Mouse (Mus musculus) splenic B cell, adult 2 months (primary cell): Measurements from ENCODE around the gene Acsf3.

Experiments
- DNase-seq: peaks from one replicate; pipeline ENCODE4 v3.0.0-alpha.2; 2011; ENCODE audit warnings: low read depth, low spot score
- H3K27me3 ChIP-seq: 2 replicates; pipeline ENCODE4 v1.6.1; 2012; ENCODE audit warnings: mild to moderate bottlenecking, low read length, moderate library complexity, mixed read lengths; ENCODE audit not compliant: control insufficient read depth, poor library complexity, insufficient read depth, severe bottlenecking
- H3K36me3 ChIP-seq: 2 replicates; pipeline ENCODE4 v1.6.1; 2012; ENCODE audit warnings: mild to moderate bottlenecking, low read length, moderate library complexity, mixed read lengths; ENCODE audit not compliant: control insufficient read depth, poor library complexity, insufficient read depth, severe bottlenecking

Acsf3 gene

GRCm38 (mm10) chr8:122775285-122776155, at the start of gene Acsf3:
Gene Acsf3 (plus strand): TSS chr8:122775486.
- peak; percentile 71 for DNase-seq
- no peaks in the 10 kb centered on the region for H3K36me3 ChIP-seq
- no peaks in the 10 kb centered on the region for H3K27me3 ChIP-seq

- no peak for DNase-seq
- Histone ChIP-seq H3K27me3 (no peaks in the 10 kb centered on the region), H3K36me3 (no peaks in the 10 kb centered on the region)
Measured at GRCm38 (mm10) chr8:122726789-122727188, 48.5 kb upstream of the Acsf3 start.

GRCm38 (mm10) chr8:122727412-122727811, 47.9 kb upstream of the Acsf3 start:
- DNase-seq = no peak
- no peaks in the 10 kb centered on the region for H3K27me3 ChIP-seq
- H3K36me3 ChIP-seq = no peaks in the 10 kb centered on the region

DNA sequence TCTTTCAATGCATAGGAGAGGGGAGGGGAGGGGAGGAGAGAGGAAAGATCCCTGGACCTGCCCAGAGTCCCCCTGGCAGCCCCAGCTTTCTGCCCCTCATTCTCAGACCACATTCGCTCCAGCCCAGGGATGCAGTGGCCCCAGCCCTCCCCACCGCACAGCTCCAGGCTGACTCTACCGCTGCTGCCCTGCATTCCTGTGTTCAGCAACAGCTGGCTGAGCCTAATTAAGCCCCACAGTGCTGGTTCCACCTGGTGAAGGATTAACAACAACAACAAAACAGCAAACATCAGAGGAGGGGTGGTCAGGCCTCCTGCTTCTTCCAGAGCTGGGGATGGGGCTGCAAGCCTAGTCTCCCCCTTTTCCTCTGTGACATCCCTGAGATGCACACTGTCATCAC, 46.7 kb upstream of the Acsf3 start:
- DNase-seq = no peak
- Histone ChIP-seq H3K36me3 (no peaks in the 10 kb centered on the region), H3K27me3 (no peaks in the 10 kb centered on the region)

- Histone ChIP-seq H3K27me3 (no peaks in the 10 kb centered on the region), H3K36me3 (no peaks in the 10 kb centered on the region)
- DNase-seq = no peak
Measured at GRCm38 (mm10) chr8:122735110-122735509, 40.2 kb upstream of the Acsf3 start.

- Histone ChIP-seq H3K36me3 (no peaks in the 10 kb centered on the region), H3K27me3 (no peaks in the 10 kb centered on the region)
- DNase-seq = no peak
Measured at GRCm38 (mm10) chr8:122735542-122736473, 39.5 kb upstream of the Acsf3 start.

- H3K36me3 ChIP-seq = no peaks in the 10 kb centered on the region
- DNase-seq = no peak
- no peaks in the 10 kb centered on the region for H3K27me3 ChIP-seq
Measured at GRCm38 (mm10) chr8:122736623-122737022, 38.7 kb upstream of the Acsf3 start.

DNA sequence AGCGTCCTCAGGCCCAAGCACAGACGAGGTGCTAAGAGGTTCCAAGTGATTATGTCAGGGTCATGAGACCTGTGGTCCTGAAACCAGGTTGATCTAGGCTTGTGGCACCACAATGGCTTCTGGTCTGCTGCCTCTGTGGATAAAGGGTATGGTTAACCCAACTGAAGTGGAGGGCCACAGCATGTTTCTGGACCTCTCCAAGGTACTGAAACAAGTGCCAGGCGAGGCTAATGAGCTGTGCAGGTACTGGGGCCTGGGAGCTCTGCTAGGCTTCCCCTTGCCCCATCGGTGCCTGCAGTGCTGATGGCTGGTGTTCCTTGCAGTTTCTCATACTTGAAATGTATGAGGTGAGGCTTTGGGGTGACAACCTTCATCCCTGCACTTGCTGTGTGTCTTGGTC, 38.2 kb upstream of the Acsf3 start:
- DNase-seq = peak; percentile 63
- H3K27me3 ChIP-seq = no peaks in the 10 kb centered on the region
- no peaks in the 10 kb centered on the region for H3K36me3 ChIP-seq

- H3K27me3 ChIP-seq = no peaks in the 10 kb centered on the region
Measured at GRCm38 (mm10) chr8:122737886-122738285, 37.4 kb upstream of the Acsf3 start.

DNA sequence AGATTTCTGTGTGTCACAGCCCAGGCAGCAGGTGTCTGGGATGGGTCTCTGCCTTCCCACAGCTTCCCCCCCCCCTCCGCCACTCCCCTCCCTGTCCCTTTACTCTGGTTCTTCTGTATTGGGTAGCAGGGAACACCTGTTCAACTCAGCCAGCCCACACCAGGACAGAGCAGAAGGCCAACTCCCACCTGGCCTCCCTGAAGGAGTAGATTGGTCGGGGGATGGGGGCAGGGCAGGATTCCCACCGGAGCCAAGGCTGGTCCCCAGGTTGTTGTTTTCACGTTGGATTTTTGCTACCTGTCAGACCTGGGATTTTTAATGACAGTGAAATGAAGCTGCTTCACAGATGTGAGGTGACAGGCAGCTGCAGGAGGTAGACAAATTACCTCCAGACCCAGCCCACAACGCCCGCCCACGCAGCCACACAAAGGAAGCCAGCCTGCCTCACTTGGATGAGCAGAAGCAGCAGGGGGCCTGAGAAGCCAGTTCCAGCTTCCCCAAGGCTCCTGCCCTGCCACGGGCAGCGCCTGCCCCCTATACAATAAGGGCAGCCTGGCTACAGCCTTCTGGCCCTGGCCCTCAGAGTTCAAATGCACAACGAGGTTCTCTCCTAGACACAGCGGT, 36.1 kb upstream of the Acsf3 start:
- Histone ChIP-seq H3K27me3 (no peaks in the 10 kb centered on the region), H3K36me3 (no peaks in the 10 kb centered on the region)
- peak; percentile 90 for DNase-seq

More at GRCm38 (mm10) chr8:122737886-122738285, 37.4 kb upstream of the Acsf3 start:
- no peak for DNase-seq
- H3K36me3 ChIP-seq = no peaks in the 10 kb centered on the region

DNA sequence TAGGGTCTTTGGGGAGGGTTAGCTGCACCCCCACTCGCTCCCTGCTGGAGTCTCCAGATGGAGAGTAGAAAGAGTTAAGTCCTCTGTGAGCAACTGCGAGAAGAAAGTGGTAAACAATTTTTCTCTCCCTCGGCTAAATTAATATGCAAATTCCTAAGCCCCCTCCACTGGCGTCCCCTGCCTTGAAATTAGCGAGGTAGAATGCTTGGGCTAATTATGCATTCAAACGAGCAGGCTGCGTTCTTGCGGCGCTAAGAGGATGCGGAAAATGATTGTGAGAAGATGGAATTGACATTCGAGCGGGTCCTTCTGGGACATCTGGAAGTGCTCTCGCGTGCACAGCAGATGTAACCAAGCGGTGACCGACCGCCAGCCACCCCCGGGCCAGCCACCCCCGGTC, 32.8 kb upstream of the Acsf3 start:
- DNase-seq = no peak
- Histone ChIP-seq H3K36me3 (no peaks in the 10 kb centered on the region), H3K27me3 (no peaks in the 10 kb centered on the region)

DNA sequence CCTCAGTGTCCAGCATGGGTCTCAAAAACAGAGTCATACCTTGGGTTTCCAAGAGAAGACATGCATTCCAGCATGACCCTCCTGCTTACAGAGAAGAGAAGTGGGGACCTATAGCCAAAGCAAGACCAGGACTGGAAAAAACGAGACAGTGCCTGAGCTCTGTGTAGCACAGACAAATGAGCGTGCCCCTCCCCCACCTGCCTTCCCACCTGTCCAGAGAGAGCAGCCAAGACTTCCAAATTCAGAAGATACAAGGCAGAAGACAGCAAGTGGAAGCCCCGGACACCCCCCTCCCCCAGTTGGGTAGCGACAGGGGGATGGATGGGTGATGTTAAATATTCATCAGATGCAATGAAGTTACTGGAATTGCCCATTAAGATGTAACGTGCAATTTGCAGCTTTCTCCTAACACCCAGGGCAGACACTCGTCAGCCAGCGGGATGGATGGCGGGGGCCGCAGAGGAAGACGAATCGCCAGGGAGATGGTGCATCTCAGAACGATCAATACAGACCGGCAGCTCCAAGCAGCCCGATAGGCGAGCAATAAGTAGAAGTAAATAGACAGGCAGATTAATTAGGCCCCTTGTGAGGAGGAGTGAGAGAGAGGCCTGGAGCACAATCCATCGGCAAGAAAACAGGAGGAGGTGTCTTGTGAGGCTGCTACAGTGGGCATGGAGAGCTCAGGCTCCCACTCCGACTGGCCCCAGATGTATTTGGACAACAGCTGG, 30.1 kb upstream of the Acsf3 start:
- Histone ChIP-seq H3K36me3 (no peaks in the 10 kb centered on the region), H3K27me3 (no peaks in the 10 kb centered on the region)
- DNase-seq = no peak

DNA sequence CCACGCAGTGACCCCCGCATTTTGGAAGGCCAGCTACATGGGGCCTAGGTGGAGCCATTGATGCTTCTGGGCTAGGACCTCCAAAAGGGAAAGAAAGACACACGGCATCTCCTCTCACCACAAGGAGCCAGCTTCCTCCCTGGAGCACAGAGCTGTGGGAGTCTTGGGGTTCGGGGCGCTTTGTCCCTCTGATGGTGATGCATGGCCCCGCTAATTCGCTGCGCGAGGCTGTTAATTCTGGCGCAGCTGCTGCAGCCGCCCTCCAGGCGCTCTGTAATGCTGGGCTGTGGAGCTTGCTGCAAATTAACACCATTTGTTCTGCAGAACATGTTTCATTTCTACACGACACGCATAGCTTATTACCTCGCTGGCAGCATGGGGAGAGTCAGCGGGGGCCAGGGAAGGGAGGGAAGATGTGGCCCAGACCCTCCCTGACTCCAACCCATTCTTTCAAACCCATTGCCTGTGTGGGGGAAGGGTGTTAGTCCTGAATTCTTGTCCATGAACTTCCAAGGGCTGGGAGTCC, 29.5 kb upstream of the Acsf3 start:
- DNase-seq = no peak
- Histone ChIP-seq H3K27me3 (no peaks in the 10 kb centered on the region), H3K36me3 (no peaks in the 10 kb centered on the region)

DNA sequence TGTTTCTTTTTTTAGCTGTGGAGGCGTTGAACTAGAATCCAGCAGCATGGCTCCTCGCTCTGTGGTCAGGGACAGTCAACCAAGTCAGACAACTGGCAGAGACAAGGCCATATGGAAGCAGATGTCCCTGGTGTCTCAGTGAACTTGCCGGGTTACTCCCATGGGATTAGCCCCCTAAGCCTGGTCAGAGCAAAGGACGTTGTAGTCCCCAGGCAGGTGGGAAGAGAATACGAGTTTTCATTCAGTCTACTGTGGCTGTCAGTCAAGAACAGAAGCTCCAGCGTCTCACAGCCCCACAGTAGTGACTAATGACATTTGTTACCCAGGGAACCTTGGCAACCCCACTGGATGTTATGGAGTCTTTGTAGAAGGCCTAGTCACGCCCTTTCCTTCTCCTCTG, 28.8 kb upstream of the Acsf3 start:
- Histone ChIP-seq H3K27me3 (no peaks in the 10 kb centered on the region), H3K36me3 (no peaks in the 10 kb centered on the region)
- DNase-seq = no peak
